Mouse (Mus musculus) thymus, adult 2 months (tissue): ENCODE data around the gene Psmd1. TPM values are rescaled to one million over a fixed set of nuclear protein-coding genes. Genes with fewer than 3 reads are reported as not detected.

ENCODE experiments used
- DNase-seq: peaks from one replicate; pipeline ENCODE4 v3.0.0; 2021
- H3K27ac ChIP-seq: fragments of 200-500 bp; 2 replicates; pipeline ENCODE4 v1.5.1; 2012; ENCODE audit warnings: low read length, control low read depth; ENCODE audit not compliant: control insufficient read depth, insufficient read depth
- H3K27me3 ChIP-seq: fragments of 200-500 bp; 2 replicates; pipeline ENCODE4 v1.6.1; 2012; ENCODE audit warnings: mild to moderate bottlenecking, low read length, moderate library complexity, mixed read lengths; ENCODE audit not compliant: control insufficient read depth, insufficient read depth
- H3K36me3 ChIP-seq: fragments of 200-500 bp; 2 replicates; pipeline ENCODE4 v1.6.1; 2012; ENCODE audit warnings: mild to moderate bottlenecking, low read length, moderate library complexity; ENCODE audit not compliant: control insufficient read depth, insufficient read depth
- H3K4me1 ChIP-seq: fragments of 200-500 bp; replicated peaks from 2 replicates; pipeline ENCODE4 v1.6.1; 2012; ENCODE audit warnings: low read length; ENCODE audit not compliant: control insufficient read depth, insufficient read depth
- H3K4me3 ChIP-seq: fragments of 200-500 bp; 2 replicates; pipeline ENCODE4 v1.5.1; 2012; ENCODE audit warnings: mild to moderate bottlenecking, low read length, control low read depth, moderate library complexity; ENCODE audit not compliant: control insufficient read depth, insufficient read depth
- CTCF ChIP-seq: fragments of 200-500 bp; IDR thresholded peaks from 2 replicates; pipeline ENCODE4 v1.5.1; 2012; ENCODE audit warnings: mild to moderate bottlenecking, control low read depth, low read length, moderate library complexity, borderline replicate concordance; ENCODE audit not compliant: control insufficient read depth, poor library complexity, insufficient read depth; ENCODE audit errors: extremely low read depth
- POLR2A ChIP-seq: fragments of 200-500 bp; IDR thresholded peaks from 2 replicates; pipeline ENCODE4 v1.6.1; 2012; ENCODE audit warnings: mild to moderate bottlenecking, low read length, control low read depth, moderate library complexity; ENCODE audit not compliant: control insufficient read depth, poor library complexity, insufficient read depth; ENCODE audit errors: extremely low read depth
- WGBS: fragments of 180-500 bp; shearing (Covaris S2); methylation state at CpG from one replicate; pipeline ENCODE4 v1.1.7; 2018; 5-methylcytosine and 5-hydroxymethylcytosine counted together
- polyA plus RNA-seq: library from polyadenylated mRNA; depleted of rRNA; stranded (reverse); fragments of >200 nt; gene quantifications from 2 replicates; pipeline ENCODE4 v1.2.3, GENCODE M21; 2012

Gene Psmd1
- polyA plus RNA-seq, 1 experiment = 61.2 TPM

GRCm38 (mm10) chr1:86156075-86156474 is 91.9 kb downstream of the Psmd1 start:
- no peaks in the 10 kb centered on the region for H3K27me3 ChIP-seq
- WGBS = 94% methylated on average over 3 of the region's 3 CpGs
- peaks cover 10% of the 10 kb centered on the region for H3K4me1 ChIP-seq
- TF ChIP-seq CTCF (no peak), POLR2A (no peak)
- H3K27ac ChIP-seq = no peak overlapping the region
- no peaks in the 10 kb centered on the region for H3K36me3 ChIP-seq
- H3K4me3 ChIP-seq = no peak overlapping the region
- DNase-seq = no peak

- TF ChIP-seq POLR2A = no peak
- no peak for TF ChIP-seq CTCF
- WGBS = 97% methylated on average over 6 of the region's 6 CpGs
- Histone ChIP-seq H3K27me3 (no peaks in the 10 kb centered on the region), H3K4me1 (peaks cover 10% of the 10 kb centered on the region), H3K27ac (no peak overlapping the region), H3K36me3 (no peaks in the 10 kb centered on the region), H3K4me3 (no peak overlapping the region)
- DNase-seq = no peak
These were observed 92.4 kb downstream of the Psmd1 start for GRCm38 (mm10) chr1:86156595-86156994.

DNA sequence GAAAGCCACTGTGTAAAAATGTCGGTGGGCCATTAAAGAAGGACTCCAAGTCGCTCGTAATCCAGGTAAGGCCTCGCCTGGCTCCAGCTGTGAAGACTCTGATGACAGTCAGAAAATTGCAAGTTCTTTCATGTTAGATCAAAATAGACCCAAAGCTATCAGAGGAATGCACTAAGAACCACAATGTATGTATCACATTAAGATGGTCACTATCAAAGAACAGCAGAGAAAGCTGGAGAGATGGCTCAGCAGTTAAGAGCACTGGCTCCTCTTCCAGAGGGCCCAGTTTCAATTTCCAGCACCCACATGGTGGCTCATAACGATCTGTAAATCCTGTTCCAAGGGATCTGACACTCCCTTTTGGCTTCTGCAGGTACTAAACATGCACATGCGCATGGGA is 95.9 kb downstream of the Psmd1 start:
- WGBS = 92% methylated on average over 6 of the region's 6 CpGs
- Histone ChIP-seq H3K27me3 (no peaks in the 10 kb centered on the region), H3K4me3 (no peak overlapping the region), H3K27ac (no peak overlapping the region), H3K36me3 (no peaks in the 10 kb centered on the region), H3K4me1 (peaks cover 3% of the 10 kb centered on the region)
- no peak for DNase-seq
- no peak for TF ChIP-seq POLR2A
- TF ChIP-seq CTCF = no peak

DNA sequence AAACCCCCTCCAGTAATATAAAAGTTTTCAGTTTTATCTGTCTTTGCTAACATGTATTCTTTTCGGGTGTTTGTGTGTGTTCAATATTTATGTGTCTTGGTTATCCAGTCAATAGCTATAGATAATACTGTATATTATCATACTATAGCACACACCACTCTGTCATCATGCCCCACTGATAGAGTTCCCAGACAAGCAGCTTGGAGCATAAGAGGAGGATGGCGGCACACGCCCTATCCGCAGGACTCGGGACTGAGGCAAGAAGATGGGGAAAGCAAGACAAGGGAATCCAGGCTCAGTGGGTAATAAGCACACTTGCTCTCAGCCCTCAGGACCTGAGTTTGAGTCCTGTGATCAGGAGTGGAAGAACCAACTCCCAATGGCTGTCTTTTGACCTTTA is 96.3 kb downstream of the Psmd1 start:
- WGBS = 100% methylated on average over 5 of the region's 5 CpGs
- H3K36me3 ChIP-seq = no peaks in the 10 kb centered on the region

GRCm38 (mm10) chr1:86161061-86161460 is 96.9 kb downstream of the Psmd1 start:
- 97% methylated on average over 5 of the region's 5 CpGs for WGBS
- Histone ChIP-seq H3K27ac (no peak overlapping the region), H3K36me3 (no peaks in the 10 kb centered on the region)

More for the DNA sequence above, 96.3 kb downstream of the Psmd1 start:
- no peaks in the 10 kb centered on the region for H3K27me3 ChIP-seq
- no peak for TF ChIP-seq CTCF
- no peak for TF ChIP-seq POLR2A
- no peak for DNase-seq
- no peak overlapping the region for H3K27ac ChIP-seq
- H3K4me3 ChIP-seq = no peak overlapping the region
- H3K4me1 ChIP-seq = no peaks in the 10 kb centered on the region

GRCm38 (mm10) chr1:86174602-86175001 is 110.4 kb downstream of the Psmd1 start:
- Histone ChIP-seq H3K4me1 (no peaks in the 10 kb centered on the region), H3K36me3 (no peaks in the 10 kb centered on the region), H3K27ac (no peak overlapping the region), H3K4me3 (no peak overlapping the region), H3K27me3 (no peaks in the 10 kb centered on the region)
- 97% methylated on average over 5 of the region's 5 CpGs for WGBS
- no peak for TF ChIP-seq CTCF
- DNase-seq = no peak

More at GRCm38 (mm10) chr1:86161061-86161460, 96.9 kb downstream of the Psmd1 start:
- no peaks in the 10 kb centered on the region for H3K27me3 ChIP-seq
- H3K4me3 ChIP-seq = no peak overlapping the region
- no peaks in the 10 kb centered on the region for H3K4me1 ChIP-seq
- TF ChIP-seq CTCF (no peak), POLR2A (no peak)
- DNase-seq = no peak

DNA sequence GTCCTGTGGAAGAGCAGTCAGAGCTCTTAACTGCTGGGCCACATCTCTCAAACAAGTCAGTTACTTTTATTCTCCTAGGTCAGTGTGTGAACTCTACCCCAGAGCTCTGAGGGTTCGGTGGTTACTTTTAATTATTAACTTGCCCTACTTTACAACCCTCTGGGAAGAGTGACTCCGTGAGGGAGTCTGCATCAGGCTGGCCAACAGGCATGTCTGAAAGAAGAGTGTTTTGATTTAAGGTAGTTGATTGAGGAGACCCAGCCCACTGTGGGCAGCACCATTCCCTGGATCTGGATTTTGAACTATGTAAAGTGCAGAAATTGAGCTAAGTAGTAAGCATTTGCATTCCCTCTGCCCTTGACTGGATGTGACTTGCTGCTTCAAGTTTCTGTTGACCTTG is 111.9 kb downstream of the Psmd1 start:
- 95% methylated on average over 2 of the region's 2 CpGs for WGBS
- H3K4me3 ChIP-seq = no peak overlapping the region
- H3K27me3 ChIP-seq = no peaks in the 10 kb centered on the region
- no peak for DNase-seq
- H3K4me1 ChIP-seq = no peaks in the 10 kb centered on the region
- H3K27ac ChIP-seq = no peak overlapping the region
- TF ChIP-seq POLR2A (no peak), CTCF (no peak)
- no peaks in the 10 kb centered on the region for H3K36me3 ChIP-seq
